Mouse (Mus musculus) embryonic facial prominence, embryonic 14.5 days (tissue): ENCODE data around the gene Adprm. TPM values are rescaled to one million over a fixed set of nuclear protein-coding genes. Genes with fewer than 3 reads are reported as not detected.

Source experiments
- ATAC-seq: fragments of 200-750 bp; cut with Nextera tagmentation; 2 replicates; pipeline ENCODE4 v1.8.0; 2017; ENCODE audit warnings: low read depth, moderate number of reproducible peaks, moderate TSS enrichment
- DNase-seq: peaks from one replicate; pipeline ENCODE4 v3.0.0-alpha.2; 2015; ENCODE audit warnings: low spot score
- H3K27ac ChIP-seq: fragments of 300-500 bp; sonication (generic); replicated peaks from 2 replicates; pipeline ENCODE4 v1.5.1; 2014; ENCODE audit warnings: low read depth, mild to moderate bottlenecking, low read length, moderate library complexity
- H3K27me3 ChIP-seq: fragments of 300-500 bp; sonication (generic); replicated peaks from 2 replicates; pipeline ENCODE4 v1.6.1; 2014; ENCODE audit warnings: low read length; ENCODE audit not compliant: control insufficient read depth, insufficient read depth
- H3K36me3 ChIP-seq: fragments of 300-500 bp; sonication (generic); 2 replicates; pipeline ENCODE4 v1.6.1; 2014; ENCODE audit warnings: low read length, mixed read lengths; ENCODE audit not compliant: control insufficient read depth, insufficient read depth
- H3K4me1 ChIP-seq: fragments of 300-500 bp; sonication (generic); 2 replicates; pipeline ENCODE4 v1.6.1; 2014; ENCODE audit warnings: antibody characterized with exemption, low read length; ENCODE audit not compliant: control insufficient read depth, insufficient read depth
- H3K4me2 ChIP-seq: fragments of 300-500 bp; sonication (generic); 2 replicates; pipeline ENCODE4 v1.6.1; 2014; ENCODE audit warnings: low read depth, mild to moderate bottlenecking, low read length, moderate library complexity, mixed read lengths
- H3K4me3 ChIP-seq: fragments of 300-500 bp; sonication (generic); 2 replicates; pipeline ENCODE4 v1.5.1; 2014; ENCODE audit warnings: low read depth, mild to moderate bottlenecking, low read length
- H3K9ac ChIP-seq: fragments of 300-500 bp; sonication (generic); 2 replicates; pipeline ENCODE4 v1.6.1; 2014; ENCODE audit warnings: low read depth, mild to moderate bottlenecking, low read length, moderate library complexity, mixed read lengths
- H3K9me3 ChIP-seq: fragments of 300-500 bp; sonication (generic); 2 replicates; pipeline ENCODE4 v1.6.1; 2016; ENCODE audit warnings: low read length; ENCODE audit not compliant: control insufficient read depth
- WGBS: fragments of 180-500 bp; shearing (Covaris S2); extraction: QIAGEN DNeasy Blood & Tissue Kit; methylation state at CpG from one replicate; pipeline ENCODE4 v1.1.7; 2014; 5-methylcytosine and 5-hydroxymethylcytosine counted together
- polyA plus RNA-seq: library from polyadenylated mRNA; unstranded; fragments of >200 nt; fragmentation: Nextera tagmentation; extraction: Ambion mirVana; gene quantifications from 2 replicates; pipeline ENCODE4 v1.2.1, GENCODE M21; 2014

Adprm gene
- 30.4 and 31.9 TPM in 2 replicates for polyA plus RNA-seq

DNA sequence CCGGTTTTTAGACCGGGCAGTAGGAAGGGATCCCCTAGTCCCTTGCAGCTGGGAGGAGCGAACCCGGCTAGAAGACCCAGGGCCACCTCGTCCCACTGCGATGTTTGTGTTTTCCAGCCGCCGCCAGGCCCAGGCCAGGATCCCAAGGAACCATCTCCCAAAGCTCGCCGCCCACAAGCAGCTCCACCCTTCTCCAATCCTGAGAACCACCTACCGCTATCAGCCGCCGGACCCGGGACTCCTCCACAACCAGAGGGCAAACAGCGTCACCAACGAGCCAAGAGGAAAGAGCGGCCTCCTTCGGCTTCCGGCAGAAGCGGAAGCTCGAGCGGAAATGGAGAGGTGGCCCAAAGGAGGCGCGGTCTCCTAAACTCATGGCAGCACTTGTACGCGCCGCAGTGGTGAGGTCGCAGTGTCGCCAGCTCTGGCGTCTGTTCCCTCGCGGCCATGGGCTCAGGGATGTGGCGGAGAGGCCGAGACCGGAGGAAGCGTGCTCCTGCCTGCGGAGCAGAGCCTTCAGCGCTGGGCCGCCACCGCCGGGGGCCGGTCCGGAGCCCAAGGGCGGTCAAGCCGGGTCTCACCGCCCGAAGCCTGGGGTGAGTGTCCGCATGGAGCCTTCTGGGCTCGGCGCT lies at the start of gene Adprm, which contains the start of gene Sco1:
TSS of gene Adprm (minus strand) at position 274 of the 632 bp plus-strand sequence.
TSS of gene Sco1 (plus strand) at position 350 of the 632 bp plus-strand sequence.
- peak within 1 kb of the TSS; percentile 99 for H3K4me3 ChIP-seq
- H3K27me3 ChIP-seq = no peaks in the 10 kb centered on the region
- peaks cover 37% of the 10 kb centered on the region for H3K36me3 ChIP-seq
- no peaks in the 10 kb centered on the region for H3K9me3 ChIP-seq
- DNase-seq (peak; percentile 96), ATAC-seq (peak; percentile 94)
- peak within 1 kb of the TSS; percentile 69 for H3K4me2 ChIP-seq
- H3K9ac ChIP-seq = peak within 1 kb of the TSS; percentile 87
- H3K4me1 ChIP-seq = peaks cover 12% of the 10 kb centered on the region
- H3K27ac ChIP-seq = peak within 1 kb of the TSS; percentile 81
- under 1% methylated on average over 35 of the region's 50 CpGs for whole genome bisulfite sequencing

DNA sequence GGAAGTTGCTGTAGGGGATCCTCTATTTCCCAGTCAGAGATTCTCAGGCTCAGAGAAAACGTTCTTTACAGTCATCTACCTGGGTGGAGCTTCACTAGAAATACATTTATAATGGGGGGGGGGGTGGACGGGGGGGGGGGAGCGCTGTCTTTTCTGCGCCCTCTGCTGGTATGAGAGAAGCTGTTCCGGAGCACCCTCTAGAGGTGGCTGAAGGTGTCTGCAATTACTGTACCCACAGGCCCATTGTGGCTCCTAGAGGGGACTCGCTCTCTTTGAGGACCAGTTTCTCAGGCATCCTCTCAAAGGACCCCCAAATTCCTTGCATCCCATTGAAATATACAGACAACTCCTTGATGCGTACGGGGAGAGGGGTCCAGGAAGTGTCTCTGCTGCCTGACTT lies 49.3 kb upstream of the Adprm start:
- Histone ChIP-seq H3K4me3 (no peak overlapping the region), H3K4me1 (no peaks in the 10 kb centered on the region), H3K4me2 (no peak overlapping the region), H3K9ac (no peak overlapping the region), H3K36me3 (no peaks in the 10 kb centered on the region), H3K27me3 (no peaks in the 10 kb centered on the region), H3K27ac (no peak overlapping the region), H3K9me3 (no peaks in the 10 kb centered on the region)
- 40% methylated on average over 5 of the region's 8 CpGs for WGBS
- no peak for ATAC-seq
- no peak for DNase-seq

GRCm38 (mm10) chr11:67100169-67100568 lies 47.8 kb upstream of the Adprm start:
- ATAC-seq (no peak), DNase-seq (peak; percentile 30)
- H3K36me3 ChIP-seq = no peaks in the 10 kb centered on the region
- no peaks in the 10 kb centered on the region for H3K9me3 ChIP-seq
- H3K27ac ChIP-seq = no peak overlapping the region
- 31% methylated on average over 6 of the region's 6 CpGs for WGBS
- no peak overlapping the region for H3K4me3 ChIP-seq
- no peak overlapping the region for H3K9ac ChIP-seq
- H3K4me1 ChIP-seq = no peaks in the 10 kb centered on the region
- no peaks in the 10 kb centered on the region for H3K27me3 ChIP-seq
- no peak overlapping the region for H3K4me2 ChIP-seq

GRCm38 (mm10) chr11:67099241-67099640 lies 46.8 kb upstream of the Adprm start:
- DNase-seq (no peak), ATAC-seq (no peak)
- H3K4me2 ChIP-seq = no peak overlapping the region
- H3K9me3 ChIP-seq = no peaks in the 10 kb centered on the region
- H3K36me3 ChIP-seq = no peaks in the 10 kb centered on the region
- no peak overlapping the region for H3K27ac ChIP-seq
- no peak overlapping the region for H3K9ac ChIP-seq
- no peak overlapping the region for H3K4me3 ChIP-seq
- H3K27me3 ChIP-seq = no peaks in the 10 kb centered on the region
- WGBS = 95% methylated on average over 16 of the region's 16 CpGs
- no peaks in the 10 kb centered on the region for H3K4me1 ChIP-seq

DNA sequence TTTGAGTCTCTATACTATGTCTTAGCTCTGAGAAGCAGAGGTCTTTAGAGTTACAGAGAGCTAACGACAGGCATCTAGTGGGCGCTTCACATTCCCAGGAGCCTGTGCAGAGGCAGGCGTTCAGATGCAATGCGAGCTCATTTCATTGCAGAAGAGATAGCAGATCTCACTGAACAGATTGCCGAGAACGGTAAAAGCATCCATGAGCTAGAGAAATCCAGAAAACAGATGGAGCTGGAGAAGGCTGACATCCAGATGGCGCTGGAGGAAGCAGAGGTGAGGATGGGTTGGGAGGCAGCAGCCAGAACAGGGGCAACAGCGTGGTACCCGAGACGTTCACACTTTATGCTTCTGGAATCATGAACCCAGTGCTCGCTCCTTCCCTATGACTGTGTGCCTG lies 46.0 kb upstream of the Adprm start:
- Histone ChIP-seq H3K4me3 (no peak overlapping the region), H3K4me1 (no peaks in the 10 kb centered on the region), H3K9ac (no peak overlapping the region), H3K27ac (no peak overlapping the region), H3K9me3 (no peaks in the 10 kb centered on the region), H3K4me2 (no peak overlapping the region), H3K27me3 (no peaks in the 10 kb centered on the region), H3K36me3 (no peaks in the 10 kb centered on the region)
- WGBS = 81% methylated on average over 11 of the region's 11 CpGs
- DNase-seq (no peak), ATAC-seq (no peak)

- H3K9me3 ChIP-seq = no peaks in the 10 kb centered on the region
- no peak overlapping the region for H3K4me3 ChIP-seq
- DNase-seq (no peak), ATAC-seq (no peak)
- H3K27me3 ChIP-seq = no peaks in the 10 kb centered on the region
- no peaks in the 10 kb centered on the region for H3K4me1 ChIP-seq
- no peaks in the 10 kb centered on the region for H3K36me3 ChIP-seq
- 92% methylated on average over 10 of the region's 10 CpGs for WGBS
- H3K9ac ChIP-seq = no peak overlapping the region
- H3K4me2 ChIP-seq = no peak overlapping the region
- no peak overlapping the region for H3K27ac ChIP-seq
These were observed 45.3 kb upstream of the Adprm start for GRCm38 (mm10) chr11:67097709-67098108.

DNA sequence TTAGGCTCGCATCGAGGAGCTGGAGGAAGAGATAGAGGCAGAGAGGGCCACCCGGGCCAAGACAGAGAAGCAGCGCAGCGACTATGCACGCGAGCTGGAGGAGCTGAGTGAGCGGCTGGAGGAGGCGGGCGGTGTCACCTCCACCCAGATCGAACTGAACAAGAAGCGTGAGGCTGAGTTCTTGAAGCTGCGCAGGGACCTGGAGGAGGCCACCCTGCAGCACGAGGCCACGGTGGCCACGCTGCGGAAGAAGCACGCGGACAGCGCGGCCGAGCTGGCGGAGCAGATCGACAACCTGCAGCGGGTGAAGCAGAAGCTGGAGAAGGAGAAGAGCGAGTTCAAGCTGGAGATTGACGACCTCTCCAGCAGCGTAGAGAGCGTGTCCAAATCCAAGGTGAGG lies 42.1 kb upstream of the Adprm start:
- H3K4me1 ChIP-seq = no peaks in the 10 kb centered on the region
- H3K4me3 ChIP-seq = no peak overlapping the region
- H3K27me3 ChIP-seq = no peaks in the 10 kb centered on the region
- WGBS = 81% methylated on average over 29 of the region's 29 CpGs
- H3K36me3 ChIP-seq = no peaks in the 10 kb centered on the region
- no peak overlapping the region for H3K27ac ChIP-seq
- no peak overlapping the region for H3K4me2 ChIP-seq
- no peaks in the 10 kb centered on the region for H3K9me3 ChIP-seq
- ATAC-seq = no peak
- no peak overlapping the region for H3K9ac ChIP-seq
- DNase-seq = no peak

DNA sequence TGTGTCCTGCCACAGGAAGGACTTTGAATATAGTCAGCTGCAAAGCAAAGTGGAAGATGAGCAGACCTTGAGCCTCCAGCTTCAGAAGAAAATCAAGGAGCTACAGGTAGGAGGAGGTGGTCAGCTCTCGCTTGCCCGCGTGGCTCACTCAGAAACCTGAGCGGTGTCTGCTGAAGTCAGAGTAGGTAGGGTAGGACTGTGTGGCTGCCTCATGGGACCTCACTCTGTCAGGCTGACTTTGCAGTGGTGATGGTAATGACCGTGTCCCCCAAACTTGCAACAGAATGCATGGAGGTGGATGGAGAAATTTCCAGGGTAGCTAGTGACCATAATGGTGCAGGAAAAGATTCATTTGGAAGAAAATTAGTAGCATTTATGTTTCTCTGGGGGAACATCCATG lies 41.3 kb upstream of the Adprm start:
- H3K9ac ChIP-seq = no peak overlapping the region
- H3K4me2 ChIP-seq = no peak overlapping the region
- no peak for DNase-seq
- no peaks in the 10 kb centered on the region for H3K27me3 ChIP-seq
- ATAC-seq = no peak
- H3K9me3 ChIP-seq = no peaks in the 10 kb centered on the region
- WGBS = 90% methylated on average over 5 of the region's 5 CpGs
- H3K36me3 ChIP-seq = no peaks in the 10 kb centered on the region
- no peak overlapping the region for H3K4me3 ChIP-seq
- no peak overlapping the region for H3K27ac ChIP-seq
- H3K4me1 ChIP-seq = no peaks in the 10 kb centered on the region

GRCm38 (mm10) chr11:67093201-67093600 lies 40.8 kb upstream of the Adprm start:
- H3K4me2 ChIP-seq = no peak overlapping the region
- DNase-seq (no peak), ATAC-seq (no peak)
- no peak overlapping the region for H3K4me3 ChIP-seq
- H3K9me3 ChIP-seq = no peaks in the 10 kb centered on the region
- H3K4me1 ChIP-seq = no peaks in the 10 kb centered on the region
- WGBS = 86% methylated on average over 9 of the region's 9 CpGs
- no peaks in the 10 kb centered on the region for H3K36me3 ChIP-seq
- H3K9ac ChIP-seq = no peak overlapping the region
- no peaks in the 10 kb centered on the region for H3K27me3 ChIP-seq
- no peak overlapping the region for H3K27ac ChIP-seq
